Mouse (Mus musculus) heart, adult 2 months (tissue): ENCODE measurements at regions not wholly inside any gene's neighbourhood (a gene's known extent, or its start where the extent isn't known, plus 50 kb on each side); places are given as distances from the start of the nearest gene placed in this dataset.

Experiments
- DNase-seq, 2 experiments: peaks; one replicate each; pipeline ENCODE4 v3.0.0; 2021
- H3K27ac ChIP-seq: fragments of 200-600 bp; 2 replicates; pipeline ENCODE4 v1.8.1; 2022
- H3K27me3 ChIP-seq: fragments of 200-500 bp; 2 replicates; pipeline ENCODE4 v1.6.1; 2012; ENCODE audit warnings: mild to moderate bottlenecking, low read length, inconsistent platforms, mixed read lengths; ENCODE audit not compliant: control insufficient read depth, insufficient read depth
- H3K36me3 ChIP-seq: fragments of 200-500 bp; 2 replicates; pipeline ENCODE4 v1.6.1; 2012; ENCODE audit warnings: low read length, inconsistent platforms; ENCODE audit not compliant: control insufficient read depth, insufficient read depth
- H3K4me1 ChIP-seq: fragments of 200-500 bp; 2 replicates; pipeline ENCODE4 v1.6.1; 2011; ENCODE audit warnings: low read length; ENCODE audit not compliant: control insufficient read depth, insufficient read depth
- H3K4me3 ChIP-seq: fragments of 200-600 bp; 2 replicates; pipeline ENCODE4 v1.8.1; 2022
- H3K79me2 ChIP-seq: fragments of 200-500 bp; replicated peaks from 2 replicates; pipeline ENCODE4 v1.6.1; 2012; ENCODE audit warnings: mild to moderate bottlenecking, inconsistent platforms, low read length, moderate library complexity, mixed read lengths; ENCODE audit not compliant: control insufficient read depth, insufficient read depth
- H3K9ac ChIP-seq: fragments of 200-500 bp; 2 replicates; pipeline ENCODE4 v1.6.1; 2012; ENCODE audit warnings: low read depth, mild to moderate bottlenecking, control low read depth, inconsistent platforms, low read length, mixed read lengths
- CTCF ChIP-seq: fragments of 200-600 bp; IDR thresholded peaks from 2 replicates; pipeline ENCODE4 v1.8.1; 2022; ENCODE audit warnings: antibody characterized with exemption, mild to moderate bottlenecking, moderate library complexity
- EP300 ChIP-seq: fragments of 200-500 bp; IDR thresholded peaks from 2 replicates; pipeline ENCODE4 v1.6.1; 2011; ENCODE audit warnings: low read depth, low read length, control low read depth; ENCODE audit not compliant: insufficient read depth
- POLR2A ChIP-seq: fragments of 200-500 bp; IDR thresholded peaks from 2 replicates; pipeline ENCODE4 v1.6.1; 2011; ENCODE audit warnings: mild to moderate bottlenecking, low read depth, low read length, control low read depth; ENCODE audit not compliant: insufficient read depth
- WGBS: fragments of 180-500 bp; shearing (Covaris S2); methylation state at CpG from one replicate; pipeline ENCODE4 v1.1.7; 2018; 5-methylcytosine and 5-hydroxymethylcytosine counted together
- intact Hi-C: fragments of 180-260 bp; cut with DNase I; formaldehyde crosslinking; loops from one replicate; pipeline ENCODE4 v1.15.1; 2025

- intact Hi-C loops = no loop called here
- H3K9ac ChIP-seq = no peak overlapping the region
Measured at GRCm38 (mm10) chr4:29463329-29463728, 650.4 kb downstream of the Epha7 start.

DNA sequence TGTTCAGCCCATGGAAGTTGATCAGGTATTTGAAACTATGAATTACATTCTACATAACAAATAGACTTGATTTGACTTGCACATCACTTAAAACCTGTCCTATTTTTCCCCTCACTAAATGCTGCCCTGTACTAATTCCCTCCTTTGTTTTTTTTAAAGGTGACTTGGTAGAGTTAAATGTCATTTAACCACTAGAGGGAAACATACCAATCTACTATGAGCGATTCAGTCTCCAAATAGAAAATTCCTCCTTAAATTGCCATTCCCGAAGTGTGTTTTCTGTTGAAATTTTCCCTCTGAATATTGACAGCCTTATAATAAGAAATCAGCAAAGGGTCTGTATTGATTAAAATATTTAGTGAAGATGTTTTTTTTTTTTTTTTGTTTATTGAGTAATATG lies 653.4 kb downstream of the Epha7 start:
- intact Hi-C loops = no loop called here
- H3K79me2 ChIP-seq = no peaks in the 10 kb centered on the region
- H3K9ac ChIP-seq = no peak overlapping the region
- no peaks in the 10 kb centered on the region for H3K4me1 ChIP-seq
- no peaks in the 10 kb centered on the region for H3K36me3 ChIP-seq
- no peaks in the 10 kb centered on the region for H3K27me3 ChIP-seq
- DNase-seq = no peak
- no peak overlapping the region for H3K27ac ChIP-seq
- TF ChIP-seq EP300 = no peak
- 0 out of 2 replicates have a peak, but pooled peaks have one; percentile 2 for TF ChIP-seq CTCF
- WGBS = 58% methylated on average over 2 of the region's 2 CpGs
- H3K4me3 ChIP-seq = no peak overlapping the region

More at GRCm38 (mm10) chr4:29463329-29463728, 650.4 kb downstream of the Epha7 start:
- no peak overlapping the region for H3K27ac ChIP-seq
- no peaks in the 10 kb centered on the region for H3K4me1 ChIP-seq
- DNase-seq = no peak
- H3K27me3 ChIP-seq = no peaks in the 10 kb centered on the region
- H3K79me2 ChIP-seq = no peaks in the 10 kb centered on the region
- no peak for TF ChIP-seq POLR2A
- no peak for TF ChIP-seq EP300
- no peak for TF ChIP-seq CTCF
- 74% methylated on average over 5 of the region's 5 CpGs for WGBS
- no peak overlapping the region for H3K4me3 ChIP-seq
- no peaks in the 10 kb centered on the region for H3K36me3 ChIP-seq

DNA sequence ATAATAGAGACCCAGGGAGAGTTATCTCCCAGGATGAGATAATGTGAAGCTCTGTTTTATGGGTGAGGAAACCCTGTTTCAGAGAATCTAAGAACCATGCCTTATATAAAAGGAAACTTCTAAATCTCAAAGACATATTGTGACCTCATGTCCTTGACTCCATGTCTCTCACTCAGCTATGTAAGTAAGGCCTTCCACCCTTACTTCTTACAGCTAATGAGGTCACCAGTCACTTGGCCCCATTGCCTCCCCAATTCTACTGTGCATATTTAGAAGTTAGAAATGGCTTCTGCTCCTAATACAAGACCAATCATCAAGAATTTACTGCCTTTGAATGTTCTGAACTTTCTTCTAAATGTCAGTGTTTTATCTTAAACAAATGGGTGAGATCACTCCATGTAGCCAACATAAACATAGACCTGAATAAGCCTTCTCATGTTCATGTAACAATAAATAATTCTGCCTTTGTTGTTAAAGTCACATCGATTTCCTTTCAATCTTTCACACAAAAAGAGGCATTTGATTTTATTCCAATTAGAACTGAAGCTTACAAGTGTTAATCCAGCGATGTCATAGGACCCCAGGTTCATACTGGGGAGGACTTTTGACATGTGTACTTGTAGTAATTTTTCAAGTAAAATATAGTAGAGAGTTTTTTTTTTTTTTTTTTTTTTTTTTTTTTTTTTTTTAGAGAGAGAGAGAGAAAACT lies 667.6 kb downstream of the Epha7 start:
- no peak overlapping the region for H3K4me3 ChIP-seq
- 45% methylated on average over 2 of the region's 2 CpGs for WGBS
- no peak overlapping the region for H3K27ac ChIP-seq
- TF ChIP-seq EP300 (no peak), CTCF (no peak), POLR2A (no peak)
- DNase-seq = no peak
- H3K4me1 ChIP-seq = no peaks in the 10 kb centered on the region
- H3K79me2 ChIP-seq = no peaks in the 10 kb centered on the region
- no peak overlapping the region for H3K9ac ChIP-seq
- no peaks in the 10 kb centered on the region for H3K27me3 ChIP-seq
- H3K36me3 ChIP-seq = no peaks in the 10 kb centered on the region
- intact Hi-C loops = no loop called here

- DNase-seq = no peak
- 23% methylated on average over 1 of the region's 1 CpGs for WGBS
- TF ChIP-seq EP300 (no peak), CTCF (no peak), POLR2A (no peak)
- no peak overlapping the region for H3K27ac ChIP-seq
- no peak overlapping the region for H3K9ac ChIP-seq
- no peak overlapping the region for H3K4me3 ChIP-seq
- intact Hi-C loops = no loop called here
- no peaks in the 10 kb centered on the region for H3K36me3 ChIP-seq
- no peaks in the 10 kb centered on the region for H3K4me1 ChIP-seq
- H3K27me3 ChIP-seq = no peaks in the 10 kb centered on the region
- no peaks in the 10 kb centered on the region for H3K79me2 ChIP-seq
Measured at GRCm38 (mm10) chr4:29481093-29481715, 668.3 kb downstream of the Epha7 start.

DNA sequence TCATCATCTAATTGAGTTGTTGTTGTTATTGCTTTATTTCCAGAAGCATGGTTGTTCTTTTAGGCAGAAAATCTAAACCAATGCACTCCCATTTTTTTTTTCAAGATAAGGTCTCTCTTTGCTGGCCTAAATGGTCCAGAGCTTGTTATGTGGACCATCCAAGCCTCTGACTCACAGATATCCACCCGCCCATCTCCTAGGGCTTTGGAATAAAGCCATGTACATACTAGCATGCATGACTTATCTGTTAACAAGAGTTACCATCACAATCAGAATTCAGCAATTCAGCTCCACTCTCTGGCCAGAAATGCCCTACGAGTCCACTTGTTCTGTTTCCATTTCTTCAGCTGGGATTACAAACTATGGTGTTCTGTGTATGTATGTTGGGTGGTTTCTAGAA lies 669.5 kb downstream of the Epha7 start:
- Histone ChIP-seq H3K79me2 (no peaks in the 10 kb centered on the region), H3K27me3 (no peaks in the 10 kb centered on the region), H3K27ac (no peak overlapping the region), H3K4me3 (no peak overlapping the region), H3K9ac (no peak overlapping the region), H3K4me1 (no peaks in the 10 kb centered on the region), H3K36me3 (no peaks in the 10 kb centered on the region)
- intact Hi-C loops = no loop called here
- WGBS = 57% methylated on average over 2 of the region's 2 CpGs
- DNase-seq = no peak
- no peak for TF ChIP-seq CTCF
- TF ChIP-seq POLR2A = no peak
- no peak for TF ChIP-seq EP300

DNA sequence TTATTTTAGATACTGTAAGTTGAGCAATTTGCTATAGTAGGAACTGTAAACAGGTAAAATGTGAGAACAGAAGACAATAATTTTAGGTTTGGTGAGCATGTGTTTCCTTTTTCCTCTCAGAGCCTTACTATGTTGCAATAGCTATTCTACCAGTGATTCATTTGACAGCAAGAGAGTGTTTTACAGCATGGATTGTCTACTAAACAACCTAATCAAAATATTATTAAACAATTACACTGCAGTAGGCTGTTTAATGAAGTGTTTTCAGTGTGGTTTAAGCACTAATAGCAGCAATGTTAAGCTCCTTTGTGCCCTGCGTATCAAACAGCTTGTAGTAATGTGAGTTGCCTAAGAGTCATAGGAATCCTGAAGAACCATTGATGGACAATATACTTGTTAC lies 687.9 kb downstream of the Epha7 start:
- no peak for DNase-seq
- H3K79me2 ChIP-seq = no peaks in the 10 kb centered on the region
- H3K4me1 ChIP-seq = no peaks in the 10 kb centered on the region
- no peak for TF ChIP-seq CTCF
- TF ChIP-seq EP300 = no peak
- no peak for TF ChIP-seq POLR2A
- no peak overlapping the region for H3K27ac ChIP-seq
- no peaks in the 10 kb centered on the region for H3K27me3 ChIP-seq
- H3K9ac ChIP-seq = no peak overlapping the region
- intact Hi-C loops = no loop called here
- H3K36me3 ChIP-seq = no peaks in the 10 kb centered on the region
- WGBS = 88% methylated on average over 1 of the region's 1 CpGs
- no peak overlapping the region for H3K4me3 ChIP-seq
